Mouse (Mus musculus) megakaryocyte, embryonic 14.5 days (primary cell): ENCODE data around the gene 6030452D12Rik.

Source experiments
- FLI1 ChIP-seq: IDR thresholded peaks from 2 replicates; pipeline ENCODE4 v1.6.1; 2012; ENCODE audit warnings: low read length, inconsistent platforms, mixed read lengths
- GATA1 ChIP-seq: IDR thresholded peaks from 3 replicates; pipeline ENCODE4 v1.6.1; 2012; ENCODE audit warnings: mixed read lengths, low read length, inconsistent platforms, borderline replicate concordance

DNA sequence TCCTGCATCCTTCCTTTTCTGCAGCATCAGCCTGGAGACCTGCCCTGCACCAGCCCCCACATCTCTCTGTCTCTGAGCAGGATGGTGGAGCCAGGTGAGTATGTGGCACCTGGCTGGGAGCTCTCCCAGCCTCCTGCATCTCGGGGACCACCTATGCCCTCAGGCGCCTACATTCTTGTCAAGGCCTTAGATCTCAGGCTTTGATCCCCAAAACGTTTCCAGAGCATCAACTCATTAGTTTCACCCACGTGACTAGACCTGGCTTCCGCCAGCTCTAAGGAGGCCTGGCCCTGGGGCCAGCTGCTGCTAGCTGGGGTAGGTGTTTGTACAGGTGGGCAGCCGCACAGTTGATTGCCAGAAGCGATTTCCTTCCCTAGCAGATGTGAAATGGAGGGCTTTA, 30.8 kb upstream of the 6030452D12Rik start:
- TF ChIP-seq GATA1: no peak
- no peak for TF ChIP-seq FLI1
